12 mouse cellular contexts compared by ENCODE assay signal in genomic region chr9:86701264-86701663, GRCm38 (mm10). TPM values are rescaled to one million over a fixed set of nuclear protein-coding genes. Genes with fewer than 3 reads are reported as not detected.
DNase-seq lines count a peak whose midpoint lies in the region; ATAC-seq and TF ChIP-seq lines count a peak whose summit lies in the region.
"Had no signal": no experiment of that assay in that cellular context is flagged by ENCODE, and none has a peak within 500 bp of the region (broad histone marks: within the 10 kb centered on the region; RNA-seq: fewer than 3 reads in every experiment).

No protein-coding gene starts in this region.

- no peaks in the 10 kb centered on the region for H3K27me3 ChIP-seq in lung, embryonic 14.5 days (ENCODE audit: insufficient read depth, low read length)
- H3K27me3 ChIP-seq: embryonic facial prominence, embryonic 12.5 days had no signal

- intact Hi-C loops in heart, postnatal 25 days (cut with DNase I): no loop called here
- intact Hi-C loops in left cerebral cortex, adult 2 months (cut with DNase I): no loop called here

- no peak overlapping the region for H3K4me2 ChIP-seq in lung, embryonic 14.5 days
- H3K4me2 ChIP-seq: embryonic facial prominence, embryonic 12.5 days had no signal

- peaks cover 4% of the 10 kb centered on the region; the same call in 1 of the 2 replicates for H3K4me1 ChIP-seq in lung, embryonic 14.5 days (ENCODE audit: insufficient read depth)

- H3K4me3 ChIP-seq in lung, embryonic 14.5 days (ENCODE audit: low read depth, low read length): no peak overlapping the region
- H3K4me3 ChIP-seq in left cerebral cortex, adult 2 months: no peak overlapping the region
- H3K4me3 ChIP-seq: embryonic facial prominence, embryonic 12.5 days had no signal

- no peaks in the 10 kb centered on the region for H3K36me3 ChIP-seq in lung, embryonic 14.5 days (ENCODE audit: insufficient read depth)
- H3K36me3 ChIP-seq: embryonic facial prominence, embryonic 12.5 days had no signal

- peak; percentile 84 for DNase-seq in heart, adult 11 months
- DNase-seq in heart, postnatal 25 days (ENCODE audit: low spot score): no peak
- DNase-seq in lung, embryonic 14.5 days: peak; percentile 62
- no peak for DNase-seq in lung, adult 18-20 months
- DNase-seq in fibroblast of lung, adult 2 months (ENCODE audit: low read depth): peak; percentile 41
- peak; percentile 48 for DNase-seq in retina, postnatal 1 day
- DNase-seq in spleen, adult 18-20 months: no peak
- no peak for DNase-seq in left cerebral cortex, adult 2 months (ENCODE audit: extremely low spot score in 1 of 2, low spot score in 2 of 2)
- DNase-seq: layer of hippocampus, adult 9-11 months had no signal

- TF ChIP-seq CTCF in lung, embryonic 14.5 days (IDR thresholded peaks at IDR 0.05; ENCODE audit: low read depth): no peak
- no peak for TF ChIP-seq CTCF in left cerebral cortex, adult 2 months (IDR thresholded peaks at IDR 0.05)

- peak overlapping the region; percentile 75; the same call in 1 of the 2 replicates for H3K27ac ChIP-seq in lung, embryonic 14.5 days (ENCODE audit: low read depth)
- no peak overlapping the region for H3K27ac ChIP-seq in left cerebral cortex, adult 2 months
- H3K27ac ChIP-seq: liver, embryonic 14.5 days had no signal

- 15% methylated on average over 5 of the region's 5 CpGs for WGBS in lung, embryonic 14.5 days

- H3K9me3 ChIP-seq in lung, embryonic 14.5 days (ENCODE audit: low read depth, low read length): no peaks in the 10 kb centered on the region
- H3K9me3 ChIP-seq: embryonic facial prominence, embryonic 12.5 days had no signal

- ATAC-seq in lung, embryonic 14.5 days (ENCODE audit: insufficient read depth): peak; percentile 86

- no peak overlapping the region for H3K9ac ChIP-seq in lung, embryonic 14.5 days
- H3K9ac ChIP-seq: embryonic facial prominence, embryonic 12.5 days; liver, embryonic 14.5 days had no signal

RNA-seq across cellular contexts. Expression of gene Me1, which starts 5.5 kb away (rescaled TPM):
- 10 to 100 TPM; 86.7 to 92.3 TPM for total RNA-seq in heart, postnatal 25 days (2021)
- 27.4 and 28.8 TPM in 2 replicates for polyA plus RNA-seq in lung, embryonic 14.5 days (2014; fragmentation: Nextera tagmentation; extraction: Ambion mirVana)
- total RNA-seq in left cerebral cortex, adult 2 months (2021): 10 to 100 TPM; 47.7 to 51.6 TPM

RNA-seq across cellular contexts. Expression of gene Prss35, which starts 42.2 kb away (rescaled TPM):
- under 1 TPM; 0.34 to 0.45 TPM for total RNA-seq in heart, postnatal 25 days (2021)
- polyA plus RNA-seq in lung, embryonic 14.5 days (2014; fragmentation: Nextera tagmentation; extraction: Ambion mirVana): 42.5 and 46.1 TPM in 2 replicates
- 1 to 10 TPM; 2.0 to 2.5 TPM for total RNA-seq in left cerebral cortex, adult 2 months (2021)
- total RNA-seq: MEL had no signal

Comparison
In these comparisons a context has a peak if more than half of its experiments do, and no peak if none do; other contexts are left out.
1. DNase-seq: peak in heart, adult 11 months (single experiment), lung, embryonic 14.5 days (single experiment), fibroblast of lung, adult 2 months (single experiment) and retina, postnatal 1 day (single experiment); none in heart, postnatal 25 days (single experiment), lung, adult 18-20 months (0 of 2), spleen, adult 18-20 months (0 of 2) and left cerebral cortex, adult 2 months (0 of 2).